Mouse (Mus musculus): Measurements from ENCODE around the gene Rev3l. TPM values are rescaled to one million over a fixed set of nuclear protein-coding genes. Genes with fewer than 3 reads are reported as not detected.

The Rev3l gene
- total RNA-seq (2023) = 10 to 100 TPM; 18.8 to 22.2 TPM

DNA sequence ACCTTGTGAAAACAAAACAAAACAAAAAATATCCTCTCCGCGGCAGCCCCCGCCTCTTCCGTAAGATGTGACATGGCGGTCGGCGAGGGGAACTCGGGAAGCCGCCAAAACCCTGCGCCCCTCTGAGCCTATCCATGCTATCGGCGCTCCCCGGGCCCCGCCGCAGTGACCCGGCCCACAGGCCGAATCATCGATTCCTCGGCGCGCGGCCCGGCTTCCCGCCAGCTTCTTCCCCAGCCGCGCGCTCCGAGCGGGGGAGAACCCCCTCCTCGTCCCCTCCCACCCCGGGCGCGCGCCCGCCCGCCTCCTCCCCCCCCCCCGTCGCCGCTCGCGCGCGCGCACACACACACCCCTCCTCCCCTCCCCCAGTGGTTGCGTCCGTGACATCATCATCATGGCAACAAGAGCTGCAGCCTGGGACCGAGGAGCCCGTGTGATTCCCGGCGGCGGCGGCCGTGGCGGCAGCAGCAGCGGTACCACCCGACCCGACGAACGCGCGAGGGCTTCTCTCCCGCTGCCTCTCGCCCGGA is at the start of gene Rev3l:
TSS of gene Rev3l (plus strand) at position 383 of the 530 bp plus-strand sequence.

DNA sequence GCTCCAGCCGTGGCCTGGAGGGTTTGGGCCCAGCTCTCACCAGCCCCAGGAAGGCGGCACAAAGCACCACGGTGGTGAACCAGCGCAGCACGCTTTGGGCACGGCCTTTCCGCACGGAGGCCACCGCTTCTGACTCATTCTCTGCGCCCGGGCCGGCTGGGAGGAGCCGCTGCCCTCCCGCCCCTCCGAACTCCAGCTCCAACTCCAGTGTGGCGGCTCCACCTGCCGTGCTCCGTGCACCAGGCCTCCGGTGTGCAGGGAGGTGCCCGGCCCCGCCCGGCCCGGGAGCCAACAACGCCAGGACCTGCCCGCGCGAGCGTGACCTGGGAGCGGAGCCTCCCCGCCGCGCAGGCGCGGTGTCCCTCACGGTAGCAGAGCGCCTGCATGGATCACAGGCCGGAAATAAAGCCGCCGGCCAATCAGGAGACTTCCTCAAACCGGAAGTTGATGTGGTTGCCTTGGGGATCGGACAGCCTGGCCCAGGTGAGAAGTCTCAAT is 167.0 kb downstream of the Rev3l start, which contains the start of gene Mfsd4b4:
TSS of gene Mfsd4b4 (minus strand) at position 365 of the 498 bp plus-strand sequence.

Other genes with a start within 250 kb of the Rev3l start
- gene Traf3ip2, start 119.2 kb upstream of the Rev3l start, total RNA-seq (2023) = 1 to 10 TPM; 3.2 to 7.6 TPM
- gene Mfsd4b4, start 167.1 kb downstream of the Rev3l start, total RNA-seq (2023) = 1 to 10 TPM; 1.8 TPM
- gene Mfsd4b2, start 194.8 kb downstream of the Rev3l start, total RNA-seq (2023) = under 1 TPM in 1 of 2 experiments, not detected in 1; 0.24 TPM
- 1 to 10 TPM; 1.4 to 3.2 TPM for gene Mfsd4b3, start 228.0 kb downstream of the Rev3l start, total RNA-seq (2023)

All from neutrophil, adult 83 days (primary cell).